Mouse (Mus musculus) lung, postnatal 4 days (tissue): ENCODE data around the gene Chrnb1.

Source experiments
- DNase-seq, 2 experiments: peaks; one replicate each; pipeline ENCODE4 v3.0.0; 2021

Gene Chrnb1

DNA sequence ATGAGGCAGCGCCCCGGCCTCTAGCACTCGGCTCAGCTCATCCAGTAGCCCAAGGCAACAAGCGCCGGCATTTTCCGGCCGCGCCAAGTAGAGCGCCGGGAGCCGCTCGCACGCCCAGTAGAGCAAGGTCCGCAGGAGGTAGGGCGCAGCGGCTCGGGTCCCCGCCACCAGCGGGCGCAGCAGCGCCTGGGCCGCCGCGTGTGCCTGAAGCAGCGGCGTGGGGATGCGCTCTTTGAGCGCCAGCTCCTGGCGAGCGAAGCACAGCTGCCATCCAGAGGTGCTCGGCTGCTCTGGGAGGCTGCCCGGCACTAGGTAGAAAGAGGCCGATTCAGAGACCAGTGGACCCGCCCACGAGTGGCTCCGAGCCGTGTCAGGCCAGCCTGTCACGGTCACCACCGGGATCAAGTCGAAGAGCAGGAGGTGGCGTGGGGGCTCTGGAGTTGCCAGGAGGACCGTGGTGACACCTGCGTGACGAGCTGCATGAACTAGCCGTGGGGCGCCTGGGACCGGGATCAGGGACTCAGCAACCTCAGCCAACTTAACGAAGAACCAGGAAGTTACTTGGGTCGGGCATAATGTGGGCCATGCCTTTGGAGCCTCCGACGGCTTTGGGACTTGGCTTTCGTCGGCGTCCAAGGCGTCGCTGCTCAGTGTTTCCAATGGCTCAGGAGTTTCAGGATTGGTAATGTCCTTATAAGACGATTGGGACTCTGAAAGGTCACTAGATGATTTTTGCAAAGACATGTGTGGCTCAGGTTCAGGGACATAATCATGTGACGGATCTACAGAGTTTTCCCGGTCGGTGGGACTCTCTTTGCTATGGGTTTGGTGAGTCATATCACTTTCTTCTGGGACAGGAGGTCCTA is 8.3 kb upstream of the Chrnb1 start:
- DNase-seq, result peak; percentile 84 to 88

DNA sequence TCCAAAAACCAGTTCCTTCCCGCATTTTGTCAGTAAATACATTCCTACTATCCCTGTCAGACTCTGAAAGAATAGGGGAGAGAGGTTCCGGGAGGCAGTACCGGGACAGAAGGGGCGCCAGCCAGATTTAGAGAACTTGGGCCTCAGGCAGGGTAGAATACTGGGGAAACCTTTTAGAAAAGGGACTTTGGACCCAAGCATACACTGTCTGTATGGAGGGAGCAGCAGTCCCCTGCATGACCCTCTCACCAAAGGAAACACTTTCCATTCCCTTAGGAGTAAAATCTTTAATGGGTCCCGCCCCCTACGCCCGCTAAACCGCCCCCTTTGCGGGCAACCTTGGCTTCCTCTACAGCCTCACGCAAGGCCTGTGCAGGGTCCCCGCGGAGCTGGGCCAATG is 7.6 kb upstream of the Chrnb1 start:
- DNase-seq, result no peak

DNA sequence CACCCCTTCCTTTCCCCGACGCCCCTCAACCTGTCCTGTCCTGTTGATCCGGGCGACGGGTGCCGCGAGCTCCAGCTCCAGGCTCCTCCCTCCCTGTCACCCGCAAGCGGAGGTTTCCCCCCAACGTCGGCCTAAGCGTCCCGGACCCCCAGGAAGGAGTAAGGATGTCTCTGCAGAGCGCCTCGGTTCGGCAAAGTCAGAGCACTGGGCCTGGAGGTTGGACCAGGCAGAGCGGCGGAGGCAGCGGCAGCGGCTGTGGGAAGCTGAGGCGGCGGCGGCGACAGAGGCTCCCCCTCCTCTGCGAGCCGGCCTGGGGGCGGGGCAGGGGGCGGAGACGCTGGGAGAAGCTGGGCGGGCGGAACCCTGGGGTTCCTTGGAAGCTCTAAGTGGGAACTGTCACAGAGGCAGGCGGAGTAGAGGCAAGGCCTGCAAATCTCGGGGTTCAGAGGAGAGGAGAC is 6.9 kb upstream of the Chrnb1 start:
- peak; percentile 90 to 92 for DNase-seq

DNA sequence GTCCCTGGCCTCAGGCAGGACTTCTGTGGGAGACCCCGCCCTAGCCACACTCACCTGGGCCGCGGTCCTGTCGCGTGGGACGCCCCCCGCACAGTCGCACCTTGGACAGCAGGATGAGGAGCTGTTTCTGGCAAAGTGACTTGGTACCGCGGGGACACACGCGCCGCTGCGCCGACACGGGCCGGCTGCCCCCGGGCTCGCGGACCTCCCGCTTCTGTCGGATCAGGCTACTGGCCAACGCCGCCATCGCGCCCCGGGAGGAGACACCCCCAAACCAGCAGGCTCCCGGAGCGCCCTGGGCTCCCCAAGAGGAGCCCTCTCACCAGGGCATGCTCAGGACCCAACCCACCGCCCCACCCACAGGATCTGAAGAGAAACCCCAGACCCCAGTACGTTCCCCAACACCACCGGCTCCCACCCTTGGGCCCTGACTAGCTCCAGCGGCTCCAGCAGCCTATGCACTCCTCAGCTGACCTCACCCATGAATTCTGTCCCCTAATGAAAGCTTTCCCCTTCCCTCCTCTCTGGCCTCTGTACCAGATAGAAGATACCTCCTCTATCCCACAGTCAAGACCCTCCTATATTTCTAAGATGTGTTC is 5.7 kb upstream of the Chrnb1 start, which contains the start of gene Fgf11:
Fgf11 (minus strand) TSS at position 479 of the 599 bp plus-strand sequence.
- peak; percentile 23 to 37 for DNase-seq

DNA sequence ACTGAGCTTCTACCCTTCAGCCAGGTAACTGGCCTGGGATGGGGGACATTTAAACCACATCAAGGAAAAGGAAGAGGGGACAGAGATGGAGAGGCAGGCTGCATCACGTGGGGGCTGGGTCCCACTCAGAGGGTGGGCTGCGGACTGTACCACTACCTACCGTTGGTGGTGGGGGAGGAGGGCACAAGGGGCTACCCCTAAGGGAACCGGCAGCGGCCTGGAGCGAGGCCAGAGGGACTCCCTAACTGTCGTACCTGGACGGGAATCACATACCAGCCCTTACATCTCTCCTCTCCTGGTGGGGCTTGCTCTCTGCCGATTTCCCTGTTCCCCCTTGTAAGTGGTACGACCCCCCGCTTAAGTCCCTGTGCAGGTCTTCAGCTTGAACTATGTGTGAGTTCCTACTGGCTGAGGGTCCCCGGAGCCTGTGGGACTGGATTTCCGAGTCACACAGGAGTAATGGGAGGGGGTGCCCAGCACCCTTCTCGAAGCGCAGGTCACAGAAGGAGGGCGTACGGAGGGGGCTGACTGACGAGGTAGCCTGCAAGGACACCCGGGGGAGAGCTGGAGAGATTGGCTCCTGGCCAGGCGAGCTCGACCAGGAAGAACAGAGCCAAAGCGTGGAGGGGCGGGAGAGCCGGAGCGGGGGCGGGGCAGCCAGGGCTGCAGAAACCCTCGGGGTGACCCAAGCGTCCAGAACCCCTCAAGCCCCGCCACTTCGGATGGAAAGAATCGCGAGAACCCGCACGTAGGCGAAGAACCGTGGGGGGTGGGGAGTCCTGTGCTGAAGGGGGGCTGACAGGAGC is 4.9 kb upstream of the Chrnb1 start:
- peak; percentile 73 to 76 for DNase-seq

DNA sequence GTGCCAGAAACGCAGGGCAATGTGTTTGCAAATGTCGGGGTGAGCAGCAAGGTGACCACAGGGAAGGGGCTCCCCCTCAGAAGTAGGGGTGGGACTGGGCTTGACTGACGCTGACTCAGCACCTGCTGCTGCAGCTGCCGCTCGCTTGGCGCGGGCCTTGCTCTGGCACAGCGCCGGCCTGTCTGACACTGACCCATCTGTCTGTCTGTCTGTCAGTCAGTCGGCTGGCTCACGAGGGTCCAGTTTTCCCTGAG is 4.3 kb upstream of the Chrnb1 start:
- peak in 1 of 2 experiments; percentile 56 for DNase-seq

DNA sequence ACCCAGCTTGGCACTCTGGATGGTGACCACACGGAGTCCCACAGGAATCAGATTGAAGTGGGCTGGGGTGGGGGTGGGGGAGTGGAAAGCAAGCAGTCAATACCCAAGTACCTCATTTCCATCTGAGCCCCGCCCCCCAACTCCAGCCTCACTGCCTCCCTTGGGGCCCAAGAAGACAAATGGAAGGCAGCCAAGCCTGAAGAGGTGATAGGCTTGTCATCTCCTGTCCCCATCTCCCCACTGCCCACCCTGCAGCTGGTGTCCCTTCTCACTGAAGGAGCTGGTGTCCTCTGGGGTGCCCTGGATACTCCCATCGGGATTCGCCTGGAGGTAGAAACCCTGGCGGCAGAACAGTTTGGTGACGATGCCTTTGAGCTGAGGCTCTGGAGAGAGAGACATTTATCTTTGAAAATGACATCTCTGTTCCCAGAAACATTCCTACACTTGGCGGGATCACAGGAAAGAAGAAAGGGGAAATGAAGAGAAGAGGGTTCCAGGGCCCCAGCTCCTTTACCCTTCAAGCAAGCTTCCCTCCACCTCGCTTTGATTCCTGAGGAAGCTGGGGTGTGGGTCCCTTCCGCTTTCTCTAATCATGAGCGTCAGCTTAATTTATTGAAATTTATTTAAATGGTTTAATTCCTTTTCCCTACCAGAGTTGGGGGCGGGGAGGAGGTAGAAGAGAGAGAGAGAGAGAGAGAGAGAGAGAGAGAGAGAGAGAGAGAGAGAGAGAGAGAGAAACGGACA is 3.8 kb upstream of the Chrnb1 start:
- no peak for DNase-seq

DNA sequence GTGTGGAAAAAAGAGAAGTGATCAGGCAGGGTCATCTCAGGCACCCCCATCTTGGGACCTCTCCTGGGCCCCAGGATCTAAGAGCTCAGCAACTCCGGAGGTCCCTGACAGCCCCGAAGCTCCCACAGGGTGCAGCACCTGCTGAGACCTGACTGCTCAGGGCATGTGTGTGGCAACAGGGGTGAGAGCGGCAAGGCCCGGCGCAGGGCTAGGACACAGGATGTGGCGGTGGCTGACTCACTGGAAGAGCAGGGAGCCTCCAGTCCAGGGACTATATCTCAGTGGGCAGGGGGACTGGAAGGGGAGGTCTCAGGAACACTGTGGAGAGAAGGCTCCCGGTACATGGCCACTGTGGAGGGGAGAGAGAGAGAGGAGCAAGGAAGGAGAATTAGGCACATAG is 2.2 kb upstream of the Chrnb1 start:
- no peak for DNase-seq

DNA sequence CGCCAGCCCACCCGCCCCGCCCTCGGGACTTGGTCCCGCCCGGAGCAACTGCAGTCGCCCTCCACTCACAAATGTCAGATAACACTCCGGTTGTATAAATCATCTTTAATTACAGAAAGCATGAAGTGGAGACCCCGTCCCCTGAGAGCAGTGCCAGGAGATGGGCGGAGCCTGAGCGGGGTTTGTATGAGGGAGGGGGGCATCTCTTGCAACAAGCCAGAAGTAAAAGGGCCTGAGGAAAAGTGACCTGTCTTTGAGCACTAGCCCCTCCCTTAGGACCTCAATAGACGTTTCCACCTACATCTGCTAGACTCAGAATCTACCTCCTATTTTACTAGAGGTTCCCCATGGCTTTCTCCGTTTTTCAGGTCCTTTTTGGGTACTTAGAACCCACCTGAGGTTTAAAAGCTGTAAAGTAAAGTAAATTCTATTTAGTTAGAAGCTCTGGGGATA is 266 bp upstream of the Chrnb1 start:
- no peak for DNase-seq

DNA sequence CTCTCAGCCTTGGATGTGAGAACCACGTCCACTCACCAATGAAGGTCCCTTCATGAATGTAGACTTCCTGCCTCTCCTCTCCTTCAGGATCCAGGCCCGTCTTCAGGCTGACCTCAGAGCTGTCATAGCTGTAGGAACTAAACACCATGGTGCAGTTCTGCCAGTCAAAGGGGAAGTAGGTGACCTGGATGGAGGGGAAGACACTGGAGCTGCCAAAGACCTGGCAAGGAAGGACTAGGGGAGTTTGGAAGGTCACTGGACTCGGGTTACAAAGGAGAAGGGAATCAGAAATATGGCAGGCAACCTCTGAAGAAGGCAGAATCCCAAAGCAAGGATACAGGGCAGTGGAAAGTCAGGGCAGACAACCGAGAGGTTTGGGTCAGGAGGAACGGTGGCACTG is 2.3 kb downstream of the Chrnb1 start:
- no peak for DNase-seq

DNA sequence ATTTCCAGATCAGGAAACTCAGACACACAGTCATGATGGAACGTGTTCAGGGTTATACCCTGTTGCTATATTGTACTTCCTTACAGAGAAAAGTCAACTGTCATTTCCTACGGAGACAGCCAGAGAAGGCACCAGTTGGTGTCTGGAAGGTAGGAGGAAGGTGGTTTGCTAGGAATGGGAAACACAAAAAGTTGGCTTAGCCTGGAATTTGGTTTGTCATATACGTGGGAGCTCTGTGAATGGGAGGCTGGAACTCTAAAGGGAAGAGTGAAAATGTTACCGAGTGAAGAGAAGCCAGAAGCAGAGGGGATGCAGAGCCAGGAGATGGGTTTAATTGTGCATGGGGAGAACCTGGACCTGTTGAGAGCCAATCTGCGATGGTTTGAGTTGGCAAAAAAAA is 4.3 kb downstream of the Chrnb1 start:
- peak in 1 of 2 experiments; percentile 1 for DNase-seq

DNA sequence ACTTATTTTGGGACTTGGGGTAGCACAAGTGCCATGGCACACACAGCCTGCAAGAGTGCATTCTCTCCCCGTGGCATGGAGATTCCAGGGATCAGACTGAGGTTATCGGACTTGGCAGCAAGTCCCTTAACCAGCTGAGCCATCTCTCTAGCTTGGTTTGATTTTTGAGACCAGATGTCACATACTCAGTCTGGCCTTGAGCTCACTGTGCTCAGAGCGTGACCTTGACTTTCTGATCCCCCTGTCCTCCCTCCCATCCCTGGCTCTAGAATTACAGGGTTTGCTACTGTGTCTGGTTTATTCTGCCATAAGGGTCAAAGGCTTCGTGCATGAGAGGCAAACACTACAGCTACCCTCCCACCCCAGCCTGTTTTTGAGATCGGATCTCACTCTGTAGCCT is 6.3 kb downstream of the Chrnb1 start:
- DNase-seq, result no peak

DNA sequence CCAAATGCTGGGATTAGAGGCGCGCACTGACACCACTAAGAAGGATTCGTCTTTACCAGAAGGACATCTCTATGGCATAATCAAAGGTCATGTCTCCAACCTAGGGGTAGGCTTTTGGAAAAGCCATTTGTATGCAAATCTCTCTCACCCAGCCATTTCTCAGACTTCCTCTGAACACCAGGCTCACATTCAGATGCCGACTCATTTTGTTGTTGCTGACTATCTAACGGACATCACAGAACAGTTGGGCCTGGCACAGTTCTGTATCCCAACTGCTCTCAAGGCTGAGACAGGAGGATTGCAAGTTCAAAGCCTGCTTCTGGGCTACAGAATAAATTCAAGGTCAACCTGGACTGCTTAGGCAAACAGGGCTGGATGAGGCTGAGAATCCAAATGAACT is 8.4 kb downstream of the Chrnb1 start:
- no peak for DNase-seq

DNA sequence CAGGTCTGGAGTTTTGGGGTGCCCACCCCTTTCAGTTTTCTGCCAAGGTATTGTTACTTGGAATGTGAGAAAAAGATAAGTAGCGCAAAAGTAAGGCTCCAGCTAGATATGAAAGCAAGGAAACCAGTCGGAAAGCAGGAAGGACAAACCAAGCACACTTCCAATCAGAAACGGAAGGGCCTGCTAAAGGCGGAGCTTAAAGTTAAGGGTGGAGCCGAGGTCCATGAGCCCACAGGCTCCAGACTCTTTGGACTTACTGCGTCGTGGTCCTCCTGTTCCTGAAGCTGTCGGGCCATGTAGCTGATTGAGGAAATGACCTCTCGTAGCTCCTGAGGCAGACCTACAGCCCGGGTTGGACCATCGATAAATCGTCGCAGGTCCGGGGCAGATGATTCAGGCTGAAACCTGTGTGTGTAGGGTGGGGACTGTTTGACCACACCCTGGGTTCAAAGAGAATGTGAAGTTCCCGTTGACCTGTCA is 10.9 kb downstream of the Chrnb1 start:
- DNase-seq, result peak; percentile 65 to 71

DNA sequence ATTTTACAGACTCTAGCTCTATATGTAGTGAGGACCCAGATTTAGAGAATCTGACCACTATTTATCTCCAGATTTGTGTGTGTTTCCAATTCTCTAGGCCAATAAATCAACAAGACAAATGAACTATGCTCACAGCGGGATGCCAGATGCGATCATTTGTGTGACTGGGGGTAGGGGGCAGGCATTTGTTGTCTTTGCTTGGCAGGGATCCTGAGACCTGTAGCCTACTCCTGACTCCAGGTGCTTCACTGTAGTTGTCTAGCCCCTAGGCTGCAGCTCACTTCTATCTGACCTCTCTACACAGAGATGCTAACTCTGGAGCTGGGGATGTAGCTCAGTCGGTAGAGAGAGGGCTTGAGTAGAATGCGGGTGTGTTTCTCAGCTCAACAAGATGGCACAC is 13.9 kb downstream of the Chrnb1 start:
- no peak for DNase-seq

DNA sequence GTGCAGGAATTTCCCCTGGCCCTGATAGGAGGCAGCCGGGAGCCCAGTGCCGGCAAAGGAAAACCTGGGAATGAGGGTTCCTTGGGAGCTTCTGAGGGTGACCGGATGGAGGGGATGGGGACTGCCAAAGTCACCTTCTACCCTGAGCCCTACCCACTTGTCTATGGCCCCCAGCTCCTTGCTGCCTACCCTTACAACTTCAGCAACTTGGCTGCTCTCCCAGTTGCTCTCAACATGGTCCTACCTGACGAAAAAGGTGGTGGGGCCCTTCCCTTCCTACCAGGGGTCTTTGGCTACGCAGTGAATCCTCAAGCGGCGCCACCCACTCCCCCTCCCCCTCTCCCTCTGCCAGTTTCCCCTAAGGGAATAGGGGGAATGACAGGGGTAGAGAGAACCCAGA is 16.8 kb downstream of the Chrnb1 start:
- DNase-seq, result no peak

DNA sequence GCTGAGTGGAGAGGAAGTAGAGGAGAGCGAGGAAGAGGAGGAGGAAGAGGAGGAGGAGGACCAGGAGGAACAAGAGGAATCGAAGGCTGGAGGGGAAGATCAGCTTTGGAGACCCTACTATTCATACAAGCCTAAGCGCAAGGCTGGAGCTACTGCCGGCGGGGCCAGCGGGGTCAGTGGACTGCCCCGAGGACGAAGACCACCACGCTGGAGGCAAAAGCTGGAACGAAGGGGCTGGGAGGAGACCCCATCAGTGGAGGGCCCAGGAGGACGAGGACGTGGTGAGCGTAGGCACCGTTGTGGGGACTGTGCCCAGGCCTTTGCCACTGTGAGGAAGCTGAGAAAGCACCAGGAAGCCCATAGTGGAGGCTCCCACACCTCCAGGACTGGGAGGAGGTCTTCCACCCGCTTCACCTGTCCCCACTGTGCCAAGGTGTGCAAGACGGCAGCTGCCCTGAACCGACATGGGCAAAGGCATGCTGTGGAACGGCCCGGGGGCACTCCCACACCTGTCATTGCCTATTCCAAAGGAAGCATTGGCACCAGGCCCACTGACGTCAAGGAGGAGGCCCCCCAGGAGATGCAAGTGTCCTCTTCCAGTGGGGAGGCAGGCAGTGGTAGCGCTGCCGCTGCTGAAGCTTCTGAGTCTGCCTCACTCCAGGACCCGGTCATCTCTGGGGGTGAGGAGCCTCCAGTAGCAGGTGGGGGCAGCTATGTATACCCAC is 17.3 kb downstream of the Chrnb1 start:
- DNase-seq, result no peak

DNA sequence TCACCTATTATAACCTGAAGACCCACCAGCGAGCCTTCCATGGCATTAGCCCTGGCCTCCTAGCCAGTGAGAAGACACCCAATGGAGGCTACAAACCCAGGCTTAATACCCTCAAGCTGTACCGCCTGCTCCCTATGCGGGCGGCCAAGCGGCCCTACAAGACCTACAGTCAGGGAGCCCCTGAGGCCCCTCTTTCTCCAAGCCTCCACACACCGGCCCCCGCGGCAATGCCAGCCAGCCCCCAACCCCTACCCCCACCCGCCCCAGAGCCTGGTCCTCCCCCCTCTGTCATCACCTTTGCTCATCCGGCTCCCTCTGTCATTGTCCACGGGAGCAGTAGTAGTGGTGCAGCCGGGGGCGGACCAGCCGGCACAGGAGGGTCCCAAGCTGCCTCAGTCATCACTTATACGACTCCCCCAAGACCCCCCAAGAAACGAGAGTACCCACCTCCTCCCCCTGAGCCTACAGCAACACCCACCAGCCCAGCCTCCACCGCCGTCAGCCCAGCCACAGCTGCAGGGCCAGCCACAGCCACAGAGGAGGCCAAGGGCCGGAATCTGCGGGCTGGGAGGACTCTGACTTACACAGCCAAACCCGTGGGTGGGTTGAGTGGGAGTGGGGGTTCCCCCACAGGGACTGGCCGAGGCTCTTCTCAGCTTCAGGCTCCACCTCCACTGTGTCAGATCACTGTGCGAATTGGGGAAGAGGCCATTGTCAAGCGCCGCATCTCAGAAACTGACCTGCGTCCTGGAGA is 18.1 kb downstream of the Chrnb1 start:
- no peak for DNase-seq

DNA sequence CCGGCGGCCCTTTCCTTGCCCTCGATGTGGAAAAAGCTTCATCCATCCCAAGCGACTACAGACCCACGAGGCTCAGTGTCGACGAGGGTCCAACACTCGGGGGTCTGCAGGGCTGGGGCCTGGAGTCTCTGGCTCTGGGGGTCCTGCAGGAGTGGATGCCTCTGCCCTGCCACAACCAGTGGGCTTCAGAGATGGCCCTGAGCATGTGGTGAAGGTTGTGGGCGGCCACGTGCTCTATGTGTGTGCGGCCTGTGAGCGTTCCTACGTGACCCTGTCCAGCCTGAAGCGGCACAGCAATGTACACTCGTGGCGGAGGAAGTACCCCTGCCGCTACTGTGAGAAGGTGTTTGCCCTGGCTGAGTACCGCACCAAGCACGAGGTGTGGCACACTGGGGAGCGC is 19.3 kb downstream of the Chrnb1 start:
- DNase-seq, result no peak

DNA sequence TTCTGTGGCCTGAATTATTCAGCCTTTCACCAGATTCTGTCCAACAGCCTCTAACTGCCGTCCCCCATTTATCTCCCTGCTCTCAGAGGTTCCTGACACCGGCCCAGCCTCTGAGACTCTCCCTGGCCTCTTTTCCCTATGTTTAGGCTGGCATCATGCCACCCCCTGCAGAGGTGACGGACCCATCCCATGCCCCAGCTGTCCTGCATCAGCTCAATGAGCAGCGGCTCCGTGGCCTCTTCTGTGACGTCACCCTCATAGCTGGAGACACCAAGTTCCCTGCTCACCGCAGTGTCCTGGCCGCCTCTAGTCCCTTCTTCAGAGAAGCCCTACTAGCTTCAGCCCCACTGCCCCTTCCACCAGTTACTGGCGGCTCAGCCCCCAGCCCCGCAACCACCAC is 20.0 kb downstream of the Chrnb1 start:
- no peak for DNase-seq

DNA sequence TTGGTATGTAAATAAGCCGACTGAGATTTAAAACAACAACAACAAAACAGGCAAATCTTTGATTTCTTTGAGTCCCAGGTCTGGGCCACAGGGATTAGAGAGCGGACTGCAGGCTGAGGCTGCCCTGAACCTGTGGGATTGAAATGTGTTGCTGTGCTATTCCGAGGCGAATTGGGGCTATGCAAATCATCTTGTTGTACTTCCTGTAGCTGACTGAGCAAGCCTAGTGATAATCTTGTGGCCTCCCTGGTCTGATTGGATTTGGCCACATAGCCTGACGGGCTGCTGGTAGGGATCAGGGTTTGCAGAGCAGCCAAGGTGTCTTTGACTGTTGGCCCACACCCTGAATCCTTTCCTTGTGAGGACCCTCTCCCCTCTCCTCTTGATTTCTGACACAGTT is 20.8 kb downstream of the Chrnb1 start:
- DNase-seq, result no peak

DNA sequence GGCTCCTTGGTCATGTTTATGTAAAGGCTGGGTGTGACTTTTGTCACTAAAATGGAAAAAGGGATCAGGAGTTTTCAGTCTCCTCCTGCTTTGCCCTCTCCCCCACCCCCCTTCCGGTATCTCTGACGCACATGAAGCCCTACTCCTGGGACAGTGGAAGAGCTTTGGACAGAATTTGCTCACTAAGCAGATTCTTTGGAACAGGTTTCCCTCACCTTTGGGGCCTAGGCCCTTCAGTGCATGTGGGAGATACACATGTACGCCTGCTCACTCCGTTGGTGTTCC is 28.2 kb downstream of the Chrnb1 start:
- peak in 1 of 2 experiments; percentile 47 for DNase-seq
